Mouse (Mus musculus) splenic B cell, adult 2 months (primary cell): ENCODE measurements at regions not wholly inside any gene's neighbourhood (a gene's known extent, or its start where the extent isn't known, plus 50 kb on each side); places are given as distances from the start of the nearest gene placed in this dataset.

Source experiments
- DNase-seq: peaks from one replicate; pipeline ENCODE4 v3.0.0-alpha.2; 2011; ENCODE audit warnings: low read depth, low spot score
- H3K27me3 ChIP-seq: 2 replicates; pipeline ENCODE4 v1.6.1; 2012; ENCODE audit warnings: mild to moderate bottlenecking, low read length, moderate library complexity, mixed read lengths; ENCODE audit not compliant: control insufficient read depth, poor library complexity, insufficient read depth, severe bottlenecking
- H3K36me3 ChIP-seq: 2 replicates; pipeline ENCODE4 v1.6.1; 2012; ENCODE audit warnings: mild to moderate bottlenecking, low read length, moderate library complexity, mixed read lengths; ENCODE audit not compliant: control insufficient read depth, poor library complexity, insufficient read depth, severe bottlenecking

- no peak for DNase-seq
- no peaks in the 10 kb centered on the region for H3K27me3 ChIP-seq
Measured at GRCm38 (mm10) chr13:35502147-35502522, 157.5 kb upstream of the Cdyl start.

GRCm38 (mm10) chr13:35503362-35503821 is 156.2 kb upstream of the Cdyl start:
- no peak for DNase-seq
- Histone ChIP-seq H3K27me3 (no peaks in the 10 kb centered on the region), H3K36me3 (no peaks in the 10 kb centered on the region)

More at GRCm38 (mm10) chr13:35502147-35502522, 157.5 kb upstream of the Cdyl start:
- no peaks in the 10 kb centered on the region for H3K36me3 ChIP-seq

GRCm38 (mm10) chr13:35507195-35507594 is 152.4 kb upstream of the Cdyl start:
- no peak for DNase-seq
- no peaks in the 10 kb centered on the region for H3K27me3 ChIP-seq

GRCm38 (mm10) chr13:35512029-35512507 is 147.6 kb upstream of the Cdyl start:
- Histone ChIP-seq H3K27me3 (no peaks in the 10 kb centered on the region), H3K36me3 (no peaks in the 10 kb centered on the region)
- DNase-seq, result no peak

More at GRCm38 (mm10) chr13:35507195-35507594, 152.4 kb upstream of the Cdyl start:
- no peaks in the 10 kb centered on the region for H3K36me3 ChIP-seq

- Histone ChIP-seq H3K27me3 (no peaks in the 10 kb centered on the region), H3K36me3 (no peaks in the 10 kb centered on the region)
- DNase-seq, result no peak
Measured at GRCm38 (mm10) chr13:35513120-35513519, 146.5 kb upstream of the Cdyl start.

- DNase-seq, result no peak
- Histone ChIP-seq H3K27me3 (no peaks in the 10 kb centered on the region), H3K36me3 (no peaks in the 10 kb centered on the region)
Measured at GRCm38 (mm10) chr13:35515291-35515690, 144.3 kb upstream of the Cdyl start.

- DNase-seq, result no peak
- no peaks in the 10 kb centered on the region for H3K27me3 ChIP-seq
- no peaks in the 10 kb centered on the region for H3K36me3 ChIP-seq
Measured at GRCm38 (mm10) chr13:35517692-35518091, 141.9 kb upstream of the Cdyl start.

GRCm38 (mm10) chr13:35522272-35522671 is 137.4 kb upstream of the Cdyl start:
- Histone ChIP-seq H3K36me3 (no peaks in the 10 kb centered on the region), H3K27me3 (no peaks in the 10 kb centered on the region)
- DNase-seq, result no peak

GRCm38 (mm10) chr13:35529577-35529976 is 130.1 kb upstream of the Cdyl start:
- H3K27me3 ChIP-seq, result no peaks in the 10 kb centered on the region
- no peak for DNase-seq
- no peaks in the 10 kb centered on the region for H3K36me3 ChIP-seq

- DNase-seq, result no peak
- Histone ChIP-seq H3K36me3 (no peaks in the 10 kb centered on the region), H3K27me3 (no peaks in the 10 kb centered on the region)
Measured at GRCm38 (mm10) chr13:35537106-35537505, 122.5 kb upstream of the Cdyl start.

- no peak for DNase-seq
Measured at GRCm38 (mm10) chr13:35537936-35538335, 121.7 kb upstream of the Cdyl start.

GRCm38 (mm10) chr13:35540433-35540832 is 119.2 kb upstream of the Cdyl start:
- DNase-seq, result no peak
- Histone ChIP-seq H3K36me3 (no peaks in the 10 kb centered on the region), H3K27me3 (no peaks in the 10 kb centered on the region)

More at GRCm38 (mm10) chr13:35537936-35538335, 121.7 kb upstream of the Cdyl start:
- H3K27me3 ChIP-seq, result no peaks in the 10 kb centered on the region
- H3K36me3 ChIP-seq, result no peaks in the 10 kb centered on the region

- Histone ChIP-seq H3K36me3 (no peaks in the 10 kb centered on the region), H3K27me3 (no peaks in the 10 kb centered on the region)
- DNase-seq, result no peak
Measured at GRCm38 (mm10) chr13:35541053-35541452, 118.6 kb upstream of the Cdyl start.

GRCm38 (mm10) chr13:35564006-35564405 is 95.6 kb upstream of the Cdyl start:
- Histone ChIP-seq H3K36me3 (no peaks in the 10 kb centered on the region), H3K27me3 (no peaks in the 10 kb centered on the region)
- no peak for DNase-seq

- no peaks in the 10 kb centered on the region for H3K36me3 ChIP-seq
- no peaks in the 10 kb centered on the region for H3K27me3 ChIP-seq
- DNase-seq, result no peak
Measured at GRCm38 (mm10) chr13:35581616-35582015, 78.0 kb upstream of the Cdyl start.

GRCm38 (mm10) chr13:35598003-35598402 is 61.6 kb upstream of the Cdyl start:
- H3K27me3 ChIP-seq, result no peaks in the 10 kb centered on the region; the same call in 1 of the 2 replicates
- DNase-seq, result no peak
- H3K36me3 ChIP-seq, result no peaks in the 10 kb centered on the region
